Mouse (Mus musculus) heart, adult 11 months (tissue): ENCODE measurements around the gene Sec63.

Experiments
- DNase-seq: peaks from one replicate; pipeline ENCODE4 v3.0.0; 2022

The Sec63 gene

GRCm38 (mm10) chr10:42863621-42864391 is 102.5 kb downstream of the Sec63 start:
- DNase-seq, result peak; percentile 94

GRCm38 (mm10) chr10:42864696-42865095 is 103.4 kb downstream of the Sec63 start:
- peak; percentile 87 for DNase-seq

GRCm38 (mm10) chr10:42868416-42868815 is 107.1 kb downstream of the Sec63 start:
- peak; percentile 61 for DNase-seq

GRCm38 (mm10) chr10:42869467-42869866 is 108.2 kb downstream of the Sec63 start:
- DNase-seq, result peak; percentile 70

- DNase-seq, result peak; percentile 87
Measured at GRCm38 (mm10) chr10:42872269-42873010, 111.1 kb downstream of the Sec63 start.

GRCm38 (mm10) chr10:42873077-42873595 is 111.8 kb downstream of the Sec63 start:
- peak; percentile 78 for DNase-seq

GRCm38 (mm10) chr10:42876172-42876571 is 114.9 kb downstream of the Sec63 start:
- no peak for DNase-seq

- DNase-seq, result peak; percentile 44
Measured at GRCm38 (mm10) chr10:42879269-42879681, 118.0 kb downstream of the Sec63 start.

GRCm38 (mm10) chr10:42879682-42880081 is 118.4 kb downstream of the Sec63 start:
- DNase-seq, result peak; percentile 77
